ENCODE assay signal across 15 mouse cellular contexts in genomic region chr4:133374011-133374410, GRCm38 (mm10). TPM values are rescaled to one million over a fixed set of nuclear protein-coding genes. Genes with fewer than 3 reads are reported as not detected.
DNase-seq lines count a peak whose midpoint lies in the region; ATAC-seq and TF ChIP-seq lines count a peak whose summit lies in the region.
"Had no signal": no experiment of that assay in that cellular context is flagged by ENCODE, and none has a peak within 500 bp of the region (broad histone marks: within the 10 kb centered on the region; RNA-seq: fewer than 3 reads in every experiment).

No protein-coding gene starts in this region.

- no peak overlapping the region for H3K4me3 ChIP-seq in hindbrain, embryonic 12.5 days
- no peak overlapping the region for H3K4me3 ChIP-seq in hindbrain, embryonic 16.5 days (ENCODE audit: low read length)
- H3K4me3 ChIP-seq in neural tube, embryonic 13.5 days, result no peak overlapping the region
- H3K4me3 ChIP-seq in lung, adult 2 months (replicated peaks; ENCODE audit: extremely low read depth, low read depth, low read length), result no peak overlapping the region
- H3K4me3 ChIP-seq: forebrain, embryonic 15.5 days; heart, adult 2 months; midbrain, embryonic 12.5 days had no signal

- DNase-seq in cerebellum, adult 18-20 months, result peak; percentile 20 to 24
- no peak for DNase-seq in cerebellum, postnatal 14 days
- DNase-seq in neural tube, embryonic 10.5 days (ENCODE audit: extremely low spot score, low spot score), result no peak
- DNase-seq in lung, adult 2 months, result no peak
- DNase-seq: adrenal gland, postnatal 25 days; cerebellum, postnatal 10 days; lung, postnatal 36 days; thymus, adult 18-20 months had no signal

- 0 out of 2 replicates have a peak overlapping the region, but pooled peaks have one; percentile 73 for H3K4me2 ChIP-seq in hindbrain, embryonic 12.5 days (replicated peaks)
- H3K4me2 ChIP-seq in hindbrain, embryonic 16.5 days (ENCODE audit: low read length), result no peak overlapping the region
- H3K4me2 ChIP-seq in neural tube, embryonic 13.5 days, result peak overlapping the region; percentile 85; the same call in 1 of the 2 replicates

- WGBS in hindbrain, embryonic 12.5 days, result 88% methylated on average over 4 of the region's 4 CpGs
- WGBS in hindbrain, embryonic 16.5 days, result 82% methylated on average over 4 of the region's 4 CpGs
- 79% methylated on average over 4 of the region's 4 CpGs for WGBS in neural tube, embryonic 13.5 days
- WGBS in lung, adult 2 months, result 67% methylated on average over 4 of the region's 4 CpGs

- TF ChIP-seq POLR2A in lung, adult 2 months (IDR thresholded peaks at IDR 0.05; ENCODE audit: borderline replicate concordance, extremely low read depth, low read depth, low read length), result no peak

- H3K27ac ChIP-seq in hindbrain, embryonic 12.5 days, result no peak overlapping the region
- H3K27ac ChIP-seq in hindbrain, embryonic 16.5 days (ENCODE audit: low read depth, low read length), result no peak overlapping the region
- no peak overlapping the region for H3K27ac ChIP-seq in neural tube, embryonic 13.5 days (replicated peaks)
- H3K27ac ChIP-seq: forebrain, embryonic 15.5 days; heart, adult 2 months; midbrain, embryonic 12.5 days had no signal

- H3K9me3 ChIP-seq in hindbrain, embryonic 12.5 days (replicated peaks), result no peaks in the 10 kb centered on the region
- no peaks in the 10 kb centered on the region for H3K9me3 ChIP-seq in hindbrain, embryonic 16.5 days (ENCODE audit: control insufficient read depth, low read length)
- H3K9me3 ChIP-seq in neural tube, embryonic 13.5 days, result no peaks in the 10 kb centered on the region
- H3K9me3 ChIP-seq: forebrain, embryonic 15.5 days; midbrain, embryonic 12.5 days had no signal

- peaks cover 70% of the 10 kb centered on the region for H3K4me1 ChIP-seq in hindbrain, embryonic 12.5 days
- H3K4me1 ChIP-seq in hindbrain, embryonic 16.5 days (ENCODE audit: control insufficient read depth, insufficient read depth, low read depth, low read length), result peaks cover 45% of the 10 kb centered on the region
- peaks cover 81% of the 10 kb centered on the region for H3K4me1 ChIP-seq in neural tube, embryonic 13.5 days (replicated peaks)
- peaks cover 34% of the 10 kb centered on the region for H3K4me1 ChIP-seq in lung, adult 2 months (ENCODE audit: control insufficient read depth, insufficient read depth, low read length)

- ATAC-seq in hindbrain, embryonic 12.5 days (ENCODE audit: low FRiP score), result no peak
- no peak for ATAC-seq in hindbrain, embryonic 16.5 days
- no peak for ATAC-seq in neural tube, embryonic 13.5 days (ENCODE audit: low read depth)
- no peak for ATAC-seq in activated CD4-positive, CD25-positive, alpha-beta regulatory T cell, adult 4 months
- ATAC-seq: forebrain, embryonic 15.5 days had no signal

- H3K36me3 ChIP-seq in hindbrain, embryonic 12.5 days, result no peaks in the 10 kb centered on the region
- H3K36me3 ChIP-seq in hindbrain, embryonic 16.5 days (ENCODE audit: control insufficient read depth, insufficient read depth, low read length), result no peaks in the 10 kb centered on the region
- H3K36me3 ChIP-seq in neural tube, embryonic 13.5 days, result no peaks in the 10 kb centered on the region
- H3K36me3 ChIP-seq: forebrain, embryonic 15.5 days; midbrain, embryonic 12.5 days had no signal

- no peak for TF ChIP-seq CTCF in lung, adult 2 months (IDR thresholded peaks at IDR 0.05; ENCODE audit: insufficient read depth, low read length)

- no peaks in the 10 kb centered on the region for H3K27me3 ChIP-seq in hindbrain, embryonic 12.5 days
- H3K27me3 ChIP-seq in hindbrain, embryonic 16.5 days (replicated peaks; ENCODE audit: control insufficient read depth, insufficient read depth, low read length), result no peaks in the 10 kb centered on the region
- H3K27me3 ChIP-seq in neural tube, embryonic 13.5 days, result no peaks in the 10 kb centered on the region
- H3K27me3 ChIP-seq: forebrain, embryonic 15.5 days; midbrain, embryonic 12.5 days had no signal

- no peak overlapping the region for H3K9ac ChIP-seq in hindbrain, embryonic 12.5 days
- H3K9ac ChIP-seq in hindbrain, embryonic 16.5 days (ENCODE audit: low read depth, low read length), result no peak overlapping the region
- H3K9ac ChIP-seq in neural tube, embryonic 13.5 days, result peak overlapping the region; percentile 47; the same call in 1 of the 2 replicates
- H3K9ac ChIP-seq: forebrain, embryonic 15.5 days; midbrain, embryonic 12.5 days had no signal

RNA-seq across cellular contexts. Expression of gene Slc9a1, which starts 4.5 kb away (rescaled TPM):
- polyA plus RNA-seq in hindbrain, embryonic 12.5 days (2016; fragmentation: Nextera tagmentation; extraction: Ambion mirVana), result 8.4 and 9.5 TPM in 2 replicates
- polyA plus RNA-seq in hindbrain, embryonic 16.5 days (2015; fragmentation: Nextera tagmentation; extraction: Ambion mirVana), result 9.8 and 9.9 TPM in 2 replicates
- 7.0 and 7.1 TPM in 2 replicates for polyA plus RNA-seq in neural tube, embryonic 13.5 days (2015; fragmentation: Nextera tagmentation; extraction: Ambion mirVana)
- polyA plus RNA-seq in lung, adult 2 months (2012; rRNA removed), result 39.9 and 40.4 TPM in 2 replicates
- 10 to 100 TPM; 10.4 to 11.3 TPM for polyA plus RNA-seq in activated CD4-positive, CD25-positive, alpha-beta regulatory T cell, adult 4 months (2017; shearing (Covaris generic))

RNA-seq across cellular contexts. Expression of gene Wdtc1, which starts 20.7 kb away (rescaled TPM):
- 25.5 and 27.8 TPM in 2 replicates for polyA plus RNA-seq in hindbrain, embryonic 12.5 days (2016; fragmentation: Nextera tagmentation; extraction: Ambion mirVana)
- 18.8 and 21.3 TPM in 2 replicates for polyA plus RNA-seq in hindbrain, embryonic 16.5 days (2015; fragmentation: Nextera tagmentation; extraction: Ambion mirVana)
- 21.9 and 24.3 TPM in 2 replicates for polyA plus RNA-seq in neural tube, embryonic 13.5 days (2015; fragmentation: Nextera tagmentation; extraction: Ambion mirVana)
- 49.1 and 50.3 TPM in 2 replicates for polyA plus RNA-seq in lung, adult 2 months (2012; rRNA removed)
- 1 to 10 TPM; 5.5 to 8.9 TPM for polyA plus RNA-seq in activated CD4-positive, CD25-positive, alpha-beta regulatory T cell, adult 4 months (2017; shearing (Covaris generic))

Comparison
In these comparisons a context has a peak if more than half of its experiments do, and no peak if none do; other contexts are left out.
1. DNase-seq: peak in cerebellum, adult 18-20 months (2 of 2); none in cerebellum, postnatal 14 days (0 of 2), neural tube, embryonic 10.5 days (single experiment) and lung, adult 2 months (single experiment).